Mouse (Mus musculus) c-Kit-positive CD71-positive TER-119-negative erythroid progenitor cells, embryonic 14.5 days (primary cell): ENCODE results near the gene Srgap2.
A peak's percentile ranks its signal among the peaks of the same experiment; 100 is the strongest.
"Not testable (repeated sequence)": the region's sequence is repeated elsewhere in the genome, so short reads cannot be mapped to it uniquely, and the experiment has no call there.

ENCODE experiments used
- DNase-seq: peaks from one replicate; pipeline ENCODE4 v3.0.0-alpha.2; 2013; ENCODE audit warnings: low read depth

Gene Srgap2

GRCm38 (mm10) chr1:131288938-131289337, 238.2 kb downstream of the Srgap2 start:
- no peak for DNase-seq

GRCm38 (mm10) chr1:131287267-131287666, 239.9 kb downstream of the Srgap2 start:
- DNase-seq: no peak

GRCm38 (mm10) chr1:131286803-131287202, 240.3 kb downstream of the Srgap2 start:
- no peak for DNase-seq

DNA sequence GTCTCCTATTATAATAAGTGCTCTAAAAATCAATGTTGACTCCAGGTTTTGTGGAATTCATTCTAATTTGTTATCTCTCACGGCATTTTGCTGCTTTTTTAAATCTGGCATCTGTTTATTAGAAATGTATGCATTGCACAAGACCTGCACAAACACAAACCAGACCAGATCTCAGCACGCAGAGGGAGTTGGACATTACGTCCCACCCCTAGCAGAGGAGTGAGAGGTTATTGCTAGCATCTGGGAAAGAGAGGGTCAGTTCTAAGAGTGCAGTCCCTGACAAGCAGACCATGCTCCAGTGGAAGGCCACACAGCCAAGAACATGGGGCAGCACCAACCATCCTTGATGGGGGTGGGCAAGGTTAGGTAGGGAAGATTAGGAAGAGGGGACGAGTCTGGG, 242.5 kb downstream of the Srgap2 start:
- no peak for DNase-seq

DNA sequence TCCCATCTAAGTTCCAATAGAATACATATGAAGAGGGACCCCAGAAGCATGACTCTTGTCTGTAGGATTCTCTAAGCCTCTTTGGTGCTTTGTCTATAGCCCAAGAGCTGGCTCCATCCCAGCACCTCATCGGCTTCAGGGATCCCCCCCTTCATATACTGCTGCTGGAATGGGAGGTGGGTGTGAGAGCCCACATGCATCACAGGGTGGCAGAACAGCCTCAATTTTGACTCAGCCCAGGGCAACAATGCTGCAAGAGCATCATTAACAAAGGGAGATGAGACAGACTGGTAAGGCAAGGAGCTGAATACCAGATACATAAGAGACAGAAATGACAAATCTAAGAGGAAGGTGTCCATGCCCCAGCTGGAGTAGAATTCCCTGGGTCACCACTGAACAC, 243.0 kb downstream of the Srgap2 start:
- DNase-seq: no peak

DNA sequence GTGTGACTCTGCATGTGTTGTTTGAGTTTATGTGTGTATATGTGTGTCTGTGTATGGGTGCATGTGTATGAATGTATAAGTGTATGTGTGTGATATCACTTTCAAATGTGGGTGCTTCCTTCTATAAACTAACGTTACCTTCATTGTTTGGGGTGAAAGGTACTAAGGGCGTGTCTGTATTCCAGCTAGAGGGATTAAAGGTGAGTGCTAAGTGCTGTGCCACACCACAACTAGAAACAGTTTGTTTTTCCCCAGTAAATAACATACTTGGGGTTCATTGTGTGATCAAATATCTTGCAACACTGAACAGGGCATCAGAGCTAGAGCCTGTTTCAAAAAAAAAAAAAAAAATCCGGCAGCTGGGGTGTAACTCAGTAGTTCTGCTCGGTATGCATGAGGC, 245.4 kb downstream of the Srgap2 start:
- DNase-seq: no peak

DNA sequence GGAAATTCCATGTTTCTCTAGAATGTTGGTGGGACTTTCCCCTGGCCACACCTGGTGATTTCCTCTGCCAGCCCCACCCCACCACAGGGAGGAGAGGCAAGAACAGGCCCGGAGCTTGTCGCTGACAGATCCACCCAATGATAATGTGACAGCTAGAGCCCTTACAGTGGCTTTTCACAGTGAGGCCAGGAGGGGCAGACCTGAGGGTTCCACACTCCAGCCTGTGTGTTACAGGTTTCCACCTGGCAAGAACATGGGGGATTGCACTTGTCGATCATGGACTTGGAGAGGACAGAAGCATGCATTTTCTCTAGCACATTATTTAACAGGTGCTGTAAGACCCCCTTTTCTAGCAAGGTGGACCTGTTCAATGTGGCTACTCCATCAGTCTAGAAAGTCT, 246.9 kb downstream of the Srgap2 start:
- DNase-seq: no peak

GRCm38 (mm10) chr1:131279456-131279776, 247.7 kb downstream of the Srgap2 start, which contains the start of gene Ikbke:
Gene Ikbke, minus strand, starts transcription at chr1:131279606.
- no peak for DNase-seq

DNA sequence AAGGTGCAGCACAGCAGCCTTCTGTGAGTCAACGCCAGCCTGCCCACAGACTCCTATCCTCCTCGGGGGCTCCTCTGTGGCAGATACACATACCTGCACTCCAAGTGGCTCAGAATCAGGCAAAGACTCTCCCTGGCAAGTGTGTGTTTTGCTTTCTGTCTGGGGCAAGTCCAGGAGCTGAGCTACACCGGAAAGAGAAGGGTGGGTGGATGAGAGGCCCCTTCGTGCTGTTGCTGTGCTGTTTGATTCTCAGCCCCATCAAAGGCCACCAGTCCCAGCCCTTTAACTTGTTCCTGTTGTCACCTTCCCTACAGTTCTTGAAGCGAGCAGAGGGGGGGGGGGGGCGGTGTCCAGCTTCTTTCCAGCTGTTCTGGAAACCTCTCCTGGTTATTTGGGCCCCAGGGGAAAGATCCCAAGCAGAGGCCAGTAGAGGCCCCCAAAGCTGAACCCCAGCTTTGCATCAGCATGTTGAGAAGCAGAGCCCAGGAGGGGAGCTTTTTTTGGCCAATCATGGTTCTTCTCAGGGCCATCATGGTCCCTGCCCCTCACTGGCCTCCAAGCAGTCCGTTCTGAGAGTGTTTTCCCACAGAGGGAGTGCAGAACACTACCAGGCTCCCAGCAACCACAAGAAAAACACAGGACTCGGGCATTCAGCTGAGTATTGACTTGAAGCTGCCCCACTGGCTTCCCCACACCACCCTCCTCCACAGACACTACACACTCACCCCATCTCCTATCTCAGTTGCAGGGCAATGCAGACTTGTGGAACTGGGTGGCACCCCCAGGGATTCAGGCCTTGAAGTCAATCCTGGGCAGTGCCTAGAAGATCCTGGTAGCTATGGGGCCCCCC, 248.3 kb downstream of the Srgap2 start:
- DNase-seq: no peak

GRCm38 (mm10) chr1:131276831-131277230, 250.3 kb downstream of the Srgap2 start:
- DNase-seq: no peak

GRCm38 (mm10) chr1:131275577-131275976, 251.6 kb downstream of the Srgap2 start:
- no peak for DNase-seq

GRCm38 (mm10) chr1:131274725-131275539, 252.2 kb downstream of the Srgap2 start:
- DNase-seq: no peak

DNA sequence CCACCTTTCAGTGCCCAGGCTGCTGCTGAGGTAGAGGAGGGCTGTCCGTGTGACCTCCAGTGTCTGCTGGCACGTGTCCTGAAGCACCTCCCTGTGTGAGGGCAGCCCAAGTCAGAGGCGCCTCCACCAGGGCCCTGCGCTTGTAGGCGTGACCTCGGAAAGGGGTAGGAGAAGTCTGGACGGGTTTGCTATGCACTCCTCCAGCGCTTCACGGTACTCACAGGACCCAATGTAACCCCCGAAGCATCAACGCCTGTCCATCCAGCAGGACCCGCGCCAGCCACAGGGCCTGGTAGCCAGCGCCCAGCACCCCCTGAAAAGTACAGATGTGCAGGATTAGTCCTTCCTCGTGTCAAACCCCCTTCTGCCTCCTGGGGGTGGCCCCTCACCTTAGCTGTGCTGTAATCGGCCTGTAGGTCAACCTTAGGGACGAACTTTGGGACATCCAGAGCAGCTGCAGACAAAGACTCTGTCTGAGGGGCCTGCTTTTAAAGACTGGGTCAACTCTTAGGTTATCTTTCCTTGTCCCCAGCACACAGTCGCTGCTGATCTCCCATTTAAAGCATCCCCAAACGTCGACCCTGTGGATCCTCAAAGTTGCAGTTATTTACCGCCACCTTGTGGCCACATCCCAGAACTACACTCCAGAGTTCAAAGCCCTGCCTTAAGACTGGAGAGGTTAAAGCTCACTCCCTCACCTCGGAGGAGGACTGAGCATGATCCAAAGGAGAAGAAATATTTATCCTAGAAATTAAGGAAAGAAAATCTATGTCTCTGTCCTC, 257.2 kb downstream of the Srgap2 start:
- DNase-seq: peak; percentile 64

GRCm38 (mm10) chr1:131268776-131269175, 258.4 kb downstream of the Srgap2 start:
- DNase-seq: no peak

- no peak for DNase-seq
These were observed 263.2 kb downstream of the Srgap2 start for GRCm38 (mm10) chr1:131263905-131264304.

DNA sequence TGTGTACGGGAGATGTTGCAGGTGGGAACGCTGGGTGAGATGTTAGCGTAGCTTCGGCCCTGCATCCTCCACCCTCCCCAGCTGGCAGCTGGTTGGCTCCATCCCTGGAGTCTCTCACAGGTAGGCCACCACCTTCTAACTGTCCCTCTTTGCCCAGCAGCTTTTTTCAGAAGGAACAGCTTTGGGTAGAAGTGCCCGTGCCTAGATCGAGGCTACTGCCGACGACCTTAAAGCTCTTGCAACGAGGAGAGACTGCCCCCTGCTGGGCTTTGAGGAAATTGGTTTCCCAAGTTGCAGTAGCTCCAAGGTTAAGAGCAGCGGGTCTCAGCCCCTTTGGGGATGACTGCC, 266.9 kb downstream of the Srgap2 start:
- peak; percentile 48 for DNase-seq

DNA sequence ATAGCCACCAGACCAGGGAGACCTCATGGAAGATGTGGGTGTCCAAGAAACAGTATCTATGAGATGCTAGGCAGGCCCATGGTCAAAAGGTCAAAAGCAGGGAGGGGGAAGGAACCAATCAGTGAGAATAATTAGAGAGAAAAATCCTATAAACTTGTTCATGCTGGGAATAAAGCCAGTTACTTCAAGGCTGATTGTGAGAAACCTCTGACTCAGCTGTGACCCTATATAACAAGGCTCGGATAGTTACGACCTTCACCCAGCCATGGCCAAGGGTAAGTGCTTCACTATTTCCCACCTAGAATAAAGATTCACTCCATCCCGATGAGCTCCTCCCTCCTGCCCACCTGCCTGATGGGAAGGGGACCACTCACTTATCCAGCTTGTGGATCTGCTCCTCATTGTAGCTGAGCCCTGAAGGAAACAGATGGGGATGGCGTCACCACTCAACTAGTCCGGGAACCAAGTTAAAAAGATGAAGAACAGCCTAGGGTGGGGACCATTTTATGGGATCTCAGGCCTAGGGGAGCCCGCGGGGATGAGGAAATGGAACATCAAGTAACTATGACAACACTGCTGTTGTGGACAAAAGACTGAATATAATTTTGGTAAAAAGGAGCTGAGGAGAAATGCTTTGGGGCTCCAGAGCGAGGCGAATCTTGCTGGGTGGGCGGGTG, 267.4 kb downstream of the Srgap2 start:
- DNase-seq: no peak

DNA sequence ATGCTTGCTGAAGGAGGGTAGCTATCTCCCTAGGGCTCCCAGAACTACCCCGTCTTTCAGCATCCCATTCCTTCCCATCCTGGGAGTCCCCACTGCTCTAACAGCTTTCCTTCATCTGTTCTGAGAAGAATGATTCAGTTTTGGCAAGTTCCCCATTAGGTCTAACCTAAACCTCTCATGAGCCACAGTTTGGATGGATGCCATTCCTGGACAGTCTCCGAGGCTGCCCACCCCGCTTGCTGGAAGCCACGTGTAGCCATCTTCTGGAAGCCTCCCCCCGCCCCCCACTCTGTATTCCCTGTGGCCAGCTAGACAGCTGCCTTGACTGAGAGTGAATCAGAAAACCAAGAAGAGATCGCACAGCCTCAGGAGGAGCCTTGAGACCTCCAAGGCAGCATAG, 269.9 kb downstream of the Srgap2 start:
- DNase-seq: no peak

DNA sequence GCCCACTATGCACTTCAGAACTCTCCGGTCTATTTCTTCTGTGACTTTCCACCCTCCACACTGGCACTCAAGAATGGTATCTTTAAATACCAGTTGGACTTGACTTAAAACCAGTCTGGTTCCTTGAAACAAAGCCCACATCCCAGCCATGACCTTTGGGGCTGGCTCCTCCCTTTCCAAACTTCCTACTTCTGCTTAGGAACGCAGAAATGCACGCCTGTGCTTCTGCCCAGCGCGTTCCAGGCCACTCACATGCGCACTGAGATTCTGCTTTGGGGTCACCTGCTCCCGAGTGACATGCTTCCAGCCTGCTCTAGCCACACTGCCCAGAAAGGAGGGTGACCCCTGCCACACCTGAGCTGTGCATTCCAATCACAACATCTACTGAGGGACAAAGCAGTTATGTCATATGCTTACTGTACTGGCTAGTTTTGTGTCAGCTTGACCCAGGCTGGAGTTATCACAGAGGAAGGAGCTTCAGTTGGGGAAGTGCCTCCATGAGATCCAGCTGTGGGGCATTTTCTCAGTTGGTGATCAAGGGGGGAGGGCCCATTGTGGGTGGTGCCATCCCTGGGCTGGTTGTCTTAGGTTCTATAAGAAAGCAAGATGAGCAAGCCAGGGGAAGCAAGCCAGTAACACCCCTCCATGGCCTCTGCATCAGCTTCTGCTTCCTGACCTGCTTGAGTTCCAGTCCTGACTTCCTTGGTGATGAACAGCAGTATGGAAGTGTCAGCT, 274.5 kb downstream of the Srgap2 start:
- DNase-seq: not testable (repeated sequence)

- no peak for DNase-seq
These were observed 280.4 kb downstream of the Srgap2 start for GRCm38 (mm10) chr1:131246433-131247395.
